Comparison of ENCODE assay signal across 8 mouse cellular contexts in genomic region chr5:19227791-19228331, GRCm38 (mm10). TPM values are rescaled to one million over a fixed set of nuclear protein-coding genes. Genes with fewer than 3 reads are reported as not detected.
DNase-seq lines count a peak whose midpoint lies in the region; ATAC-seq and TF ChIP-seq lines count a peak whose summit lies in the region.

No protein-coding gene starts in this region.

- no peaks in the 10 kb centered on the region for H3K36me3 ChIP-seq in forebrain, embryonic 10.5 days (replicated peaks)
- H3K36me3 ChIP-seq in heart, embryonic 14.5 days (ENCODE audit: control insufficient read depth, insufficient read depth, low read length), result no peaks in the 10 kb centered on the region
- no peaks in the 10 kb centered on the region for H3K36me3 ChIP-seq in kidney, postnatal 0 days (ENCODE audit: insufficient read depth, low read length)
- no peaks in the 10 kb centered on the region for H3K36me3 ChIP-seq in liver, adult 2 months (ENCODE audit: control insufficient read depth, insufficient read depth, low read length)
- no peaks in the 10 kb centered on the region for H3K36me3 ChIP-seq in neural tube, embryonic 13.5 days

- H3K9me3 ChIP-seq in forebrain, embryonic 10.5 days, result no peaks in the 10 kb centered on the region
- no peaks in the 10 kb centered on the region for H3K9me3 ChIP-seq in heart, embryonic 14.5 days (ENCODE audit: control insufficient read depth, low read length)
- no peaks in the 10 kb centered on the region for H3K9me3 ChIP-seq in kidney, postnatal 0 days (replicated peaks; ENCODE audit: low read length)
- H3K9me3 ChIP-seq in neural tube, embryonic 13.5 days, result no peaks in the 10 kb centered on the region

- no peaks in the 10 kb centered on the region for H3K79me2 ChIP-seq in liver, adult 2 months (ENCODE audit: control insufficient read depth, insufficient read depth, low read length)

- TF ChIP-seq CTCF in kidney, postnatal 0 days (IDR thresholded peaks at IDR 0.05; ENCODE audit: low read depth), result no peak
- no peak for TF ChIP-seq CTCF in liver, adult 2 months (IDR thresholded peaks at IDR 0.05; ENCODE audit: low read depth, low read length)

- 0% methylated on average over 14 of the region's 14 CpGs for WGBS in forebrain, embryonic 10.5 days
- under 1% methylated on average over 14 of the region's 14 CpGs for WGBS in heart, embryonic 14.5 days
- under 1% methylated on average over 14 of the region's 14 CpGs for WGBS in kidney, postnatal 0 days
- WGBS in liver, adult 2 months, result 2% methylated on average over 14 of the region's 14 CpGs
- WGBS in neural tube, embryonic 13.5 days, result under 1% methylated on average over 14 of the region's 14 CpGs

- H3K27ac ChIP-seq in forebrain, embryonic 10.5 days, result peak overlapping the region; percentile 92
- H3K27ac ChIP-seq in heart, embryonic 14.5 days (replicated peaks in 1 of 2; ENCODE audit: control insufficient read depth in 1 of 2, insufficient read depth in 1 of 2, low read depth in 2 of 2, low read length in 2 of 2), result no peak overlapping the region
- peak overlapping the region; percentile 77; the same call in 1 of the 2 replicates for H3K27ac ChIP-seq in kidney, postnatal 0 days
- H3K27ac ChIP-seq in liver, adult 2 months (replicated peaks; ENCODE audit: insufficient read depth, low read depth, low read length), result no peak overlapping the region
- H3K27ac ChIP-seq in neural tube, embryonic 13.5 days (replicated peaks), result no peak overlapping the region

- peak overlapping the region; percentile 71 for H3K4me3 ChIP-seq in forebrain, embryonic 10.5 days
- peak overlapping the region; percentile 74 to 76 for H3K4me3 ChIP-seq in heart, embryonic 14.5 days (ENCODE audit: control insufficient read depth in 1 of 2, insufficient read depth in 1 of 2, low read depth in 1 of 2, low read length in 2 of 2)
- H3K4me3 ChIP-seq in kidney, postnatal 0 days (replicated peaks; ENCODE audit: low read depth, low read length), result peak overlapping the region; percentile 65
- H3K4me3 ChIP-seq in liver, adult 2 months (ENCODE audit: insufficient read depth, low read depth, low read length), result peak overlapping the region; percentile 25
- peak overlapping the region; percentile 73 for H3K4me3 ChIP-seq in neural tube, embryonic 13.5 days

- H3K4me2 ChIP-seq in heart, embryonic 14.5 days (ENCODE audit: low read length), result peak overlapping the region; percentile 98
- peak overlapping the region; percentile 89 for H3K4me2 ChIP-seq in kidney, postnatal 0 days (ENCODE audit: low read length)
- H3K4me2 ChIP-seq in neural tube, embryonic 13.5 days, result peak overlapping the region; percentile 96

- peaks cover 30% of the 10 kb centered on the region for H3K4me1 ChIP-seq in forebrain, embryonic 10.5 days
- peaks cover 0 to 17% of the 10 kb centered on the region in 2 experiments; a peak in 2 of 4 replicates for H3K4me1 ChIP-seq in heart, embryonic 14.5 days (ENCODE audit: control insufficient read depth in 2 of 2, insufficient read depth in 2 of 2, low read length in 2 of 2)
- H3K4me1 ChIP-seq in kidney, postnatal 0 days (replicated peaks; ENCODE audit: insufficient read depth, low read length), result no peaks in the 10 kb centered on the region
- no peaks in the 10 kb centered on the region for H3K4me1 ChIP-seq in liver, adult 2 months (ENCODE audit: control insufficient read depth, insufficient read depth, low read length)
- H3K4me1 ChIP-seq in neural tube, embryonic 13.5 days (replicated peaks), result peaks cover 19% of the 10 kb centered on the region

- H3K9ac ChIP-seq in heart, embryonic 14.5 days (ENCODE audit: low read length), result peak overlapping the region; percentile 81
- H3K9ac ChIP-seq in kidney, postnatal 0 days (ENCODE audit: low read depth, low read length), result peak overlapping the region; percentile 70
- H3K9ac ChIP-seq in liver, adult 2 months (ENCODE audit: low read depth, low read length), result no peak overlapping the region
- H3K9ac ChIP-seq in neural tube, embryonic 13.5 days, result peak overlapping the region; percentile 80

- peak; percentile 92 for DNase-seq in brain, adult 2 months (ENCODE audit: low read depth, low spot score)
- peak; percentile 69 for DNase-seq in forebrain, embryonic 10.5 days (ENCODE audit: extremely low spot score, low spot score)
- DNase-seq in kidney, postnatal 0 days (ENCODE audit: low spot score), result peak; percentile 8
- DNase-seq in liver, adult 2 months (ENCODE audit: extremely low read depth, low read depth, low spot score), result no peak
- DNase-seq in urinary bladder, postnatal 14 days (ENCODE audit: low spot score), result peak; percentile 44
- no peak for DNase-seq in c-Kit-positive CD71-positive TER-119-positive erythroid progenitor cells, embryonic 14.5 days (ENCODE audit: low spot score)

- TF ChIP-seq POLR2A in liver, adult 2 months (IDR thresholded peaks at IDR 0.05; ENCODE audit: extremely low read depth, insufficient read depth, low read length), result no peak

- peaks cover 13% of the 10 kb centered on the region for H3K27me3 ChIP-seq in forebrain, embryonic 10.5 days (ENCODE audit: poor library complexity, severe bottlenecking)
- peaks cover 5% of the 10 kb centered on the region; the same call in 1 of the 2 replicates for H3K27me3 ChIP-seq in heart, embryonic 14.5 days (ENCODE audit: control insufficient read depth, insufficient read depth, low read length)
- H3K27me3 ChIP-seq in kidney, postnatal 0 days (ENCODE audit: insufficient read depth, low read length), result no peaks in the 10 kb centered on the region
- peaks cover 13% of the 10 kb centered on the region for H3K27me3 ChIP-seq in liver, adult 2 months (ENCODE audit: control insufficient read depth, insufficient read depth, low read length)
- H3K27me3 ChIP-seq in neural tube, embryonic 13.5 days, result no peaks in the 10 kb centered on the region

- no peak for ATAC-seq in heart, embryonic 14.5 days (ENCODE audit: insufficient number of reproducible peaks, insufficient read depth, low FRiP score, low read depth)
- peak; percentile 45; the same call in 1 of the 2 replicates for ATAC-seq in kidney, postnatal 0 days (replicated peaks; ENCODE audit: low FRiP score, low read depth)
- no peak for ATAC-seq in neural tube, embryonic 13.5 days (ENCODE audit: low read depth)

RNA-seq across cellular contexts. Expression of gene Magi2, which starts 1.0 kb away (rescaled TPM):
- polyA plus RNA-seq in forebrain, embryonic 10.5 days (2016; fragmentation: Nextera tagmentation; extraction: Ambion mirVana), result 4.3 and 7.4 TPM in 2 replicates
- 3.4 and 3.5 TPM in 2 replicates for polyA plus RNA-seq in heart, embryonic 14.5 days (2014; fragmentation: Nextera tagmentation; extraction: Ambion mirVana)
- 14.5 and 15.9 TPM in 2 replicates for polyA plus RNA-seq in kidney, postnatal 0 days (2015; fragmentation: Nextera tagmentation; extraction: Ambion mirVana)
- 0.18 and 0.20 TPM in 2 replicates for total RNA-seq in liver, adult 2 months (2014; rRNA removed)
- 0.06 and 0.07 TPM in 2 replicates for polyA plus RNA-seq in liver, adult 2 months (2012; rRNA removed)
- 20.5 and 23.1 TPM in 2 replicates for polyA plus RNA-seq in neural tube, embryonic 13.5 days (2015; fragmentation: Nextera tagmentation; extraction: Ambion mirVana)

Comparison
In these comparisons a context has a peak if more than half of its experiments do, and no peak if none do; other contexts are left out.
1. DNase-seq: peak in brain, adult 2 months (single experiment), forebrain, embryonic 10.5 days (single experiment), kidney, postnatal 0 days (single experiment) and urinary bladder, postnatal 14 days (single experiment); none in liver, adult 2 months (single experiment) and c-Kit-positive CD71-positive TER-119-positive erythroid progenitor cells, embryonic 14.5 days (single experiment).
2. H3K27ac ChIP-seq: peak in forebrain, embryonic 10.5 days (single experiment) and kidney, postnatal 0 days (single experiment); none in heart, embryonic 14.5 days (0 of 2), liver, adult 2 months (single experiment) and neural tube, embryonic 13.5 days (single experiment).
3. H3K4me3 ChIP-seq: peak in every context shown above with its lines; median percentile 75 in heart, embryonic 14.5 days; 73 in neural tube, embryonic 13.5 days; 71 in forebrain, embryonic 10.5 days; 65 in kidney, postnatal 0 days; 25 in liver, adult 2 months.
4. Peak in every context shown above with its lines, with median percentiles within 50 percentile points of each other: H3K4me2 ChIP-seq.